Mouse (Mus musculus) MEL (cell line): ENCODE results near the gene Tpst2.

Experiments
- CTCF ChIP-seq, 3 experiments: IDR thresholded peaks in 2 of 3; conservative IDR thresholded peaks in 1 of 3; 2 replicates each; pipeline ENCODE4 v1.5.1; 2011 to 2012; ENCODE audit warnings: low read length in 3 of 3, low read depth in 2 of 3, mild to moderate bottlenecking in 2 of 3, improper control_type of control experiment in 1 of 3, inconsistent platforms in 1 of 3, mixed read lengths in 1 of 3, moderate library complexity in 1 of 3; ENCODE audit not compliant: control insufficient read depth in 1 of 3, insufficient read depth in 1 of 3, poor library complexity in 1 of 3, severe bottlenecking in 1 of 3
- TCF12 ChIP-seq: IDR thresholded peaks from 2 replicates; pipeline ENCODE4 v1.6.1; 2014; ENCODE audit warnings: low read depth, mild to moderate bottlenecking, inconsistent platforms, low read length, improper control_type of control experiment, moderate library complexity
- ZMIZ1 ChIP-seq: IDR thresholded peaks from 2 replicates; pipeline ENCODE4 v1.6.1; 2012; ENCODE audit warnings: low read depth, mild to moderate bottlenecking, inconsistent platforms, low read length, improper control_type of control experiment, moderate library complexity

GRCm38 (mm10) chr5:112321376-112321775 lies 44.9 kb downstream of the Tpst2 start:
- TF ChIP-seq ZMIZ1, result no peak
- no peak for TF ChIP-seq CTCF (IDR thresholded peaks at IDR 0.05 in 2 of 3, conservative IDR thresholded peaks at IDR 0.05 in 1 of 3; ENCODE audit: control insufficient read depth in 1 of 3, insufficient read depth in 1 of 3, low read depth in 2 of 3, low read length in 3 of 3, poor library complexity in 1 of 3, severe bottlenecking in 1 of 3)
- no peak for TF ChIP-seq TCF12
